Comparison of ENCODE assay signal across 17 mouse cellular contexts in genomic region chr12:83749186-83749585, GRCm38 (mm10). TPM values are rescaled to one million over a fixed set of nuclear protein-coding genes. Genes with fewer than 3 reads are reported as not detected.
"Had no signal": no experiment of that assay in that cellular context is flagged by ENCODE, and none has a peak within 500 bp of the region (broad histone marks: within the 10 kb centered on the region; RNA-seq: fewer than 3 reads in every experiment).

No protein-coding gene starts in this region.

- H3K36me3 ChIP-seq: neural tube, embryonic 12.5 days; neural tube, embryonic 13.5 days; stomach, embryonic 15.5 days had no signal

- H3K27ac ChIP-seq: neural tube, embryonic 12.5 days; neural tube, embryonic 13.5 days; stomach, embryonic 15.5 days; stomach, postnatal 0 days had no signal

- H3K27me3 ChIP-seq: neural tube, embryonic 12.5 days; neural tube, embryonic 13.5 days; stomach, embryonic 15.5 days had no signal

- DNase-seq: retina, postnatal 1 day; right cerebral cortex, adult 18-20 months; right cerebral cortex, postnatal 14 days; right cerebral cortex, postnatal 25 days; right cerebral cortex, postnatal 4 days; spleen, adult 18-20 months; thymus, adult 18-20 months; thymus, adult 2 months; thymus, postnatal 14 days; thymus, postnatal 25 days; thymus, postnatal 36 days; thymus, postnatal 4 days had no signal

- H3K9me3 ChIP-seq: neural tube, embryonic 12.5 days; neural tube, embryonic 13.5 days; stomach, embryonic 15.5 days had no signal

- H3K4me3 ChIP-seq: neural tube, embryonic 12.5 days; neural tube, embryonic 13.5 days; stomach, embryonic 15.5 days had no signal

- H3K4me2 ChIP-seq: neural tube, embryonic 12.5 days; neural tube, embryonic 13.5 days; stomach, embryonic 15.5 days had no signal

- H3K9ac ChIP-seq: neural tube, embryonic 12.5 days; neural tube, embryonic 13.5 days; stomach, embryonic 15.5 days had no signal

RNA-seq across cellular contexts. Expression of gene Papln, which starts 14.2 kb away (rescaled TPM):
- total RNA-seq: neutrophil, adult 5-6 weeks had no signal
